Mouse (Mus musculus) megakaryocyte, embryonic 14.5 days (primary cell): ENCODE results near the gene Fcer1g.

Experiments used
- FLI1 ChIP-seq: IDR thresholded peaks from 2 replicates; pipeline ENCODE4 v1.6.1; 2012; ENCODE audit warnings: low read length, inconsistent platforms, mixed read lengths
- GATA1 ChIP-seq: IDR thresholded peaks from 3 replicates; pipeline ENCODE4 v1.6.1; 2012; ENCODE audit warnings: mixed read lengths, low read length, inconsistent platforms, borderline replicate concordance

- no peak for TF ChIP-seq GATA1
- TF ChIP-seq FLI1 = no peak
These were observed 373 bp upstream of the Fcer1g start for GRCm38 (mm10) chr1:171234538-171234937.
